Mouse (Mus musculus) stomach, embryonic 16.5 days (tissue): ENCODE results near the gene Ccdc155. TPM values are rescaled to one million over a fixed set of nuclear protein-coding genes. Genes with fewer than 3 reads are reported as not detected.
"Not testable (repeated sequence)": the region's sequence is repeated elsewhere in the genome, so short reads cannot be mapped to it uniquely, and the experiment has no call there.

ENCODE experiments used
- ATAC-seq: fragments of 200-750 bp; cut with Nextera tagmentation; 2 replicates; pipeline ENCODE4 v1.8.0; 2017; ENCODE audit warnings: moderate number of reproducible peaks, moderate TSS enrichment; ENCODE audit not compliant: insufficient read depth, low FRiP score
- H3K27ac ChIP-seq: fragments of 300-500 bp; sonication (generic); 2 replicates; pipeline ENCODE4 v1.5.1; 2014; ENCODE audit warnings: low read length
- H3K27me3 ChIP-seq: fragments of 300-500 bp; sonication (generic); 2 replicates; pipeline ENCODE4 v1.6.1; 2014; ENCODE audit warnings: low read length, control low read depth, mixed read lengths; ENCODE audit not compliant: control insufficient read depth, insufficient read depth
- H3K36me3 ChIP-seq: fragments of 300-500 bp; sonication (generic); 2 replicates; pipeline ENCODE4 v1.6.1; 2014; ENCODE audit warnings: low read length; ENCODE audit not compliant: control insufficient read depth, insufficient read depth
- H3K4me1 ChIP-seq: fragments of 300-500 bp; sonication (generic); 2 replicates; pipeline ENCODE4 v1.6.1; 2014; ENCODE audit warnings: low read length, control low read depth, mixed read lengths; ENCODE audit not compliant: control insufficient read depth, insufficient read depth
- H3K4me2 ChIP-seq: fragments of 300-500 bp; sonication (generic); 2 replicates; pipeline ENCODE4 v1.6.1; 2014; ENCODE audit warnings: low read depth, low read length, mixed read lengths
- H3K4me3 ChIP-seq: fragments of 300-500 bp; sonication (generic); replicated peaks from 2 replicates; pipeline ENCODE4 v1.5.1; 2014; ENCODE audit warnings: mild to moderate bottlenecking, low read length
- H3K9ac ChIP-seq: fragments of 300-500 bp; sonication (generic); 2 replicates; pipeline ENCODE4 v1.6.1; 2014; ENCODE audit warnings: low read length
- H3K9me3 ChIP-seq: fragments of 300-500 bp; sonication (generic); replicated peaks from 2 replicates; pipeline ENCODE4 v1.6.1; 2016; ENCODE audit warnings: low read length, control low read depth; ENCODE audit not compliant: control insufficient read depth
- WGBS: fragments of 180-500 bp; shearing (Covaris S2); extraction: QIAGEN DNeasy Blood & Tissue Kit; methylation state at CpG from one replicate; pipeline ENCODE4 v1.1.7; 2014; 5-methylcytosine and 5-hydroxymethylcytosine counted together
- polyA plus RNA-seq: library from polyadenylated mRNA; unstranded; fragments of >200 nt; fragmentation: Nextera tagmentation; extraction: Ambion mirVana; gene quantifications from 2 replicates; pipeline ENCODE4 v1.2.1, GENCODE M21; 2015

The Ccdc155 gene
- polyA plus RNA-seq, 1 experiment from 2014 or later = 1.5 TPM

DNA sequence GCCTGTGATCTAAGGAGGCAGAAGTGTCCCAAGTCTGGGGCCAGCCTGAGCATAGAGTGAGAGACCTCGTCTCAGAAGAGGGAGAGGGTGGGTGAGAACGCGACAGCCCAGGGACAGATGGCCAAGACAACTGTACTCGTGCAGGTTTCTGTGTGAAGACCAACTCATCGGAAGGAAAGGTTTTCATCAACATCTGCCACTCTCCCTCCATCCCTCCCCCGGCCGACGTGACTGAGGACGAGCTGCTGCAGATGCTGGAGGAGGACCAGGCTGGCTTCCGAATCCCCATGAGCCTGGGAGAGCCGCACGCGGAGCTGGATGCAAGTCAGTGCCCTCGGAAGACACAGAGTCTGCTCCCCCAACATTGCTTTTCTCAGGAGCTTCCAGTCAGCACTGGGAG, 47.2 kb downstream of the Ccdc155 start:
- 81% methylated on average over 14 of the region's 14 CpGs for WGBS
- Histone ChIP-seq H3K4me2 (no peak overlapping the region), H3K9ac (no peak overlapping the region), H3K36me3 (no peaks in the 10 kb centered on the region), H3K9me3 (no peaks in the 10 kb centered on the region), H3K4me3 (no peak overlapping the region), H3K27me3 (peaks cover under 1% of the 10 kb centered on the region; the same call in 1 of the 2 replicates), H3K27ac (no peak overlapping the region), H3K4me1 (peaks cover 15% of the 10 kb centered on the region)
- no peak for ATAC-seq

DNA sequence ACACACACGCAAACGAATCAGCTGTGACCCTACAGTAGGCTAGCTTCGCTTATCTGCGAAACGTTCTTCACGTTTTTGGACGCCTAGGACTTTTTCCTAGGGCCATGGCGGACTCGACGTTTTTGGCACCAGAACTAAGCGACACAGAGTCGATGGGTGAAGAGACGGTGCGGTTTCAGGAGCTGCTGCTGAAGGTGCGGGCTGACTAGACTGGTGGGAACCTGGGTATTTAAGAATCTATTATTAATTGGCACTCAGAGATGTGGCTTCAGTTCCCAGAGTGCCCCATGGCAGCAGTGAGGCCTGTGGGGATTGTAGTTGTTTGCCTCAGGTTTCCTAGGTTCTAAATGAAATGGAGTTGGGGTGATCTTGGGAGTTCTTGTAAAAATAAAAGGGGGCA, 48.5 kb downstream of the Ccdc155 start:
- Histone ChIP-seq H3K4me3 (no peak overlapping the region), H3K9me3 (no peaks in the 10 kb centered on the region), H3K36me3 (no peaks in the 10 kb centered on the region), H3K4me1 (peaks cover 18% of the 10 kb centered on the region), H3K4me2 (no peak overlapping the region), H3K27me3 (no peaks in the 10 kb centered on the region), H3K9ac (peak overlapping the region; percentile 5; the same call in 1 of the 2 replicates), H3K27ac (no peak overlapping the region)
- WGBS = 92% methylated on average over 15 of the region's 15 CpGs
- no peak for ATAC-seq

DNA sequence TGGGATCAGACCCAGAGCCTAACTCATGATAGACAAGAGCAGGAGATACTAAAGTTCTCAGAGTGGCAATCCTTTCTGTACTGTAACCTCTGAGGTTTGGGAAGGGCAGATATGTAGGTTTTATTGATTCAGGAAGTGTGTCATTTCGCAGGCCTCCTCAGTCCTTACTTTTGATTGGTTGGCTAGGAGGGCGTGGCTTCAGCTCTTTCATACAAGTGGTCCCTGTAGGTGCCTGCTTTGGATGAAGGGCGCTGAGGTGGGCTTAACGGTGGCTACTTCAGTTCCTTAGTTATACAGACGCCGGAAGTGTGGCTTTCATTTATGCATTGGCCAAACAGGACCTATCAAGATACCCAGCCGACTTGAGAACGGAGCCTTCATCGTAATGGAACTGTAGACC, 49.1 kb downstream of the Ccdc155 start:
- 80% methylated on average over 9 of the region's 9 CpGs for WGBS
- Histone ChIP-seq H3K4me3 (no peak overlapping the region), H3K4me1 (peaks cover 23% of the 10 kb centered on the region), H3K36me3 (no peaks in the 10 kb centered on the region), H3K27ac (peak overlapping the region; percentile 55), H3K9ac (no peak overlapping the region), H3K4me2 (no peak overlapping the region), H3K27me3 (no peaks in the 10 kb centered on the region), H3K9me3 (no peaks in the 10 kb centered on the region)
- ATAC-seq = no peak

DNA sequence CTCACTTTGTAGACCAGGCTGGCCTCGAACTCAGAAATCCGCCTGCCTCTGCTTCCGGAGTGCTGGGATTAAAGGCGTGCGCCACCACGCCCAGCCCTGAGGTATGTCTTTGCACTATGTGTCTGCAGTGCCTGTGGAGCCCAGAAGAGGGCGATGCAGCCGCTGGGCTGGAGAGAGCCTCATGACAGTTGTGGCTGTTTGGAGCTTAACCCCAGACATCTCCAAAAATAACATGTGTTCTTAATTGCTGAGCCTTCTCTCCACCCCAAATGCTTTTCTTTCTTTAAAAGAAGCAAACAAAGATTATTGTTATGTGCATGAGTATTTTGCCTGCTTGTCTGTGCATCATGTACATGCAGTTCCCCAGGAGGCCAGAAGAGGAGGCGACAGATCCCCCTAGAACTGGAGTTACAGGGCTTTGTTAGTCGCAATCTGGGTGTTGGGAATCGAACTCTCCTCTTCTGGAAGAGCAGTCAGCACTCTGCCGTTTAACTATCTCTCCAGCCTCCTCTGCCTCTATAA, 49.6 kb downstream of the Ccdc155 start:
- peak; percentile 1; the same call in 1 of the 2 replicates for ATAC-seq
- whole genome bisulfite sequencing = 73% methylated on average over 12 of the region's 12 CpGs
- no peaks in the 10 kb centered on the region for H3K36me3 ChIP-seq
- peak overlapping the region; percentile 92; the same call in 1 of the 2 replicates for H3K9ac ChIP-seq
- peak overlapping the region; percentile 60 for H3K4me2 ChIP-seq
- peak overlapping the region; percentile 80 for H3K4me3 ChIP-seq
- peaks cover 28% of the 10 kb centered on the region for H3K4me1 ChIP-seq
- H3K27me3 ChIP-seq = no peaks in the 10 kb centered on the region
- H3K27ac ChIP-seq = peak overlapping the region; percentile 55
- no peaks in the 10 kb centered on the region for H3K9me3 ChIP-seq

DNA sequence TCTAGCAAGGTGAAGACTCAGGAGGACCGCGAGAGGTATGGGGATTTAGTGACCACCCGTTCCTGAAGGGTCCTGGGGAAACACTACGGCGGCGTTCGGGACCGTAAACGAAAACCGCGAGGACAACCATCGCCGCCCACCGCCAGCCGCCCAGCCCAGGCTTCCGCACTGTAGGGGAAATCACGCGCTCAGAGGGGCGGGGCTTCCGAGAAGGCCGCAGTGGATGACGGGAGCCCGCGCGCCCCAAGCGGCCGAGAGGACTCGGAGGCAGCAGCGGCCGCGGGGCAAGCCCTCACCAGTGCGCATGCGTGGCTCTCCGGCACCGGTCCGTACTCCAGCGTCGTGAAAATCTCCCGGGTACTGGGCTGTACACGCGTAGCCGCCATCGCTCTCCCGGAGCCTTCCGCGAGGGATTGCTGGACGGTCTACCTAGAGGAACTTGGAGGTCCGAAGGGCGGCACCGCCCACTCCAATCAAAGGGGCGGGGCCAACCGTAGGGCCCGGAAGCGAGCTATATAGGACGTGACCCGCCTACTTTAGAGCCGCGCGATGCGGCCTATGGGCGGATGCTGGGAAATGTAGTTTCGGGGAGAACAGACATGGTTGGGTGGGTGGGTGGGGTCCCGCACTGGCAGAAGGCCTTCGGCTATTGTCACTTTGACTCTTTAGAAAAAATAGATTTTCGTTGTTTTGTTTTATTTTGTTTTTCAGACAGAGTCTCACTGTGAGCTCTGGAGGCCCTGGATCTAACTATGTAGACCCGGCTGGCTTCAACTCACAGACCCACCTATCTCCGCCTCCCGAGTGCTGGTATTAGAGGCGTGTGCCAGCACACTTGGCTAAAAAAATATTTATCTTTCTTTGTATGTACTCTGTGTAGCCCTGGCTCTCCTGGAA, 50.3 kb downstream of the Ccdc155 start, which contains the start of the genes Pih1d1 and Aldh16a1:
TSS of gene Pih1d1 (plus strand) at position 208 of the 897 bp plus-strand sequence.
TSS of gene Aldh16a1 (minus strand) at position 489 of the 897 bp plus-strand sequence.
- peak; percentile 95 for ATAC-seq
- Histone ChIP-seq H3K27ac (peak within 1 kb of the TSS; percentile 97), H3K27me3 (no peaks in the 10 kb centered on the region), H3K9me3 (no peaks in the 10 kb centered on the region), H3K4me1 (peaks cover 33% of the 10 kb centered on the region), H3K4me3 (peak within 1 kb of the TSS; percentile 80), H3K36me3 (no peaks in the 10 kb centered on the region), H3K9ac (peak within 1 kb of the TSS; percentile 92), H3K4me2 (peak within 1 kb of the TSS; percentile 88)
- WGBS = 2% methylated on average over 66 of the region's 69 CpGs

DNA sequence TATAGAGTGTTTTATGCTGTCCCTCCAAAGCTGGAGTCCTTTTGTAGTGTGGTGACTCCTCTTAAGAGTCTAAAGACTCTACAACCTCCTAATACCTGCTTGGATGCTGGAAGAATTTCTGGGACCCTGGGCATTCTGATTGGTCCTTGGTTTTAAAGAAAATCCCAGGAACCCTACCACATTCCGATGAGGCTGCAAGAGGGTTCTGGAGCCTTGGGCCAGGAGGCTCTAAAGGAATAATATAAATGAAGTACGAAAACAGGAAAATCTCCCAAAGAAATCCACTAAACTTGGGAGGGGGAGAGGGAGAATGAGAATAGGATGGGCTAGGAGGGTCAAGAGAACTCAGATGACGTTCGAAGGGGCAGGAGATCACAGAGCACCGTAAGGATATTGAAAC, 51.1 kb downstream of the Ccdc155 start:
- Histone ChIP-seq H3K4me1 (peaks cover 34% of the 10 kb centered on the region), H3K9me3 (no peaks in the 10 kb centered on the region), H3K4me3 (peak overlapping the region; percentile 80), H3K27me3 (no peaks in the 10 kb centered on the region), H3K4me2 (peak overlapping the region; percentile 88), H3K27ac (peak overlapping the region; percentile 97), H3K9ac (peak overlapping the region; percentile 92), H3K36me3 (no peaks in the 10 kb centered on the region)
- 2% methylated on average over 5 of the region's 5 CpGs for WGBS
- no peak for ATAC-seq

DNA sequence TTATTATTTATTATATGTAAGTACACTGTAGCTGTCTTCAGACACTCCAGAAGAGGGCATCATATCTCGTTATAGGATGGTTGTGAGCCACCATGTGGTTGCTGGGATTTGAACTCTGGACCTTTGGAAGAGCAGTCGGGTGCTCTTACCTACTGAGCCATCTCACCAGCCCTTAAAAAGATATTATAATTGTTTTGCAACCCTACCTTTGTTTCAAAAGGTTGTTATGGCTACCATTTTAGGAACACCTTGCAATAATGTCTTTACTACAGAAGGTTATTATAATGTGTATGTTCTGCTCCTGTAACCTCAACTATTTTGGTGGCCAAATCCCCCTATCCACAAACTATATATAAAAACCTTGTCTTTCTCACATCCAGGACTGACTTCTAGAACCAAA, 51.6 kb downstream of the Ccdc155 start:
- not testable (repeated sequence) for ATAC-seq, H3K9me3 ChIP-seq, H3K27ac ChIP-seq, H3K36me3 ChIP-seq, H3K27me3 ChIP-seq, H3K4me3 ChIP-seq
- 83% methylated on average over 2 of the region's 2 CpGs for WGBS
- 0 out of 2 replicates have a peak overlapping the region, but pooled peaks have one; percentile 92 for H3K9ac ChIP-seq
- peak overlapping the region; percentile 88 for H3K4me2 ChIP-seq
- peaks cover 34% of the 10 kb centered on the region for H3K4me1 ChIP-seq

DNA sequence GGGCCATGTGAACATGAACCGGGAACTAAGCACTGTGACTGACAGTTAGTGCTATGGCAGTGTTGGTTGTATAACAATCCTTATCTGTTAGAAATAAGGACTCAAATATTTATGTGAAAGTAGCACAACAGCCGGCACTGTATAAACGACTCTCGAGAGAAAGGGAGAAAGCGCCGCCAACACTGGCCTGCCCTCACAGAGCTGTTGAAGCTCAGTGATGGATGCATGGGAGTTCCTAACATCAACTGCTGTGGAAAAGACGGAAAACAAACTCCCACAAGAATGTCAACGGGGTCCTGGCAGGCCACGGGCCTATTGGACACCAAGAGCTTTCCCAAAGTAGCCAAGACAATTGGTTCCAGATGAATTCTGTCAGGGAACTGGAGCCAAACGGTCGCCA, 53.4 kb downstream of the Ccdc155 start:
- H3K27me3 ChIP-seq = no peaks in the 10 kb centered on the region
- H3K27ac ChIP-seq = peak overlapping the region; percentile 85
- H3K4me2 ChIP-seq = no peak overlapping the region
- no peaks in the 10 kb centered on the region for H3K9me3 ChIP-seq
- no peak for ATAC-seq
- peaks cover 34% of the 10 kb centered on the region for H3K4me1 ChIP-seq
- no peak overlapping the region for H3K4me3 ChIP-seq
- H3K36me3 ChIP-seq = no peaks in the 10 kb centered on the region
- WGBS = 22% methylated on average over 11 of the region's 11 CpGs
- no peak overlapping the region for H3K9ac ChIP-seq

DNA sequence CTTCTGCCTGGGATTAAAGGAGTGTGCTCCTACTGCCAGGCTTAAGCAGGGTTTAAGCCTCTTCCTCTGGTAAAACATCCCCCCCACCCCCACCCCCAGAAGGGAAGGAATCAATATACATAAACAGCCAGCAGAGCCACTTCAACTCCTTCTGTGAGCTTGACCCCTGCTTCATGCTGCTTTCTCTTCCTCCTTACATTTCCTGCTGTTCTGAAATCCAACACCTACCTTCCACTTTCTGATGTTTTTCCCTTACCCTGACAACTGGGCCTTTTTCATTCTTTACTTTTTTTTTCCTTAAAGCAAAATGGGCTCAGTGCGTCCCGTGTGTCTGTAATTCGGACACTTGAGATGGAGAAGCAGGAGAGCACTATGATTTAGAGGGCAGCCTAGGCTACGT, 54.4 kb downstream of the Ccdc155 start:
- Histone ChIP-seq H3K4me2 (0 out of 2 replicates have a peak overlapping the region, but pooled peaks have one; percentile 11), H3K36me3 (no peaks in the 10 kb centered on the region; the same call in 1 of the 2 replicates), H3K4me3 (no peak overlapping the region), H3K27ac (peak overlapping the region; percentile 85), H3K9me3 (no peaks in the 10 kb centered on the region), H3K27me3 (no peaks in the 10 kb centered on the region), H3K9ac (0 out of 2 replicates have a peak overlapping the region, but pooled peaks have one; percentile 3), H3K4me1 (peaks cover 34% of the 10 kb centered on the region)
- no peak for ATAC-seq
- 48% methylated on average over 4 of the region's 4 CpGs for WGBS
